Mouse (Mus musculus) lung, adult 18-20 months (tissue): ENCODE measurements around the gene Fbxo8.
A peak's percentile ranks its signal among the peaks of the same experiment; 100 is the strongest.

Experiments
- DNase-seq, 2 experiments: peaks; one replicate each; pipeline ENCODE4 v3.0.0; 2022; ENCODE audit warnings: mixed read lengths in 2 of 2

Gene Fbxo8

DNA sequence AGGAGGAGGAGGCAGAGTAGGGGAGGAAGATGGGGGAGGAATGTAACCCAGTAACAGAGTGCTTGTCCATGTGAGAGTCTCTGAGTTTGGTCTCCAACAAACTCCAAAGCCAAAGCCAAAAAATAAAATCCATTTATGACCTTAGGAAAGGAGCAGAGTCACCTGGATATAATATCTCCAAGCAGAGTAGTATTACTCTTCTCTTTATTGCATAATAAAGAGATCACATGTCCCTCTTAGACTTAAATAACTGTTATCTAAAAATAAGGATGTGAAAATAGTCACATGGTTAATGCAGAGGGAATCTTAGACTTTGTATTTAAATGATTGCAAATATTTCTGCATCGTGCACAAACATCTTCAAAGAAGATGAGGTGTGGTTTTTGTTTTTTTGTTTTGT is 63.3 kb downstream of the Fbxo8 start:
- DNase-seq: no peak

DNA sequence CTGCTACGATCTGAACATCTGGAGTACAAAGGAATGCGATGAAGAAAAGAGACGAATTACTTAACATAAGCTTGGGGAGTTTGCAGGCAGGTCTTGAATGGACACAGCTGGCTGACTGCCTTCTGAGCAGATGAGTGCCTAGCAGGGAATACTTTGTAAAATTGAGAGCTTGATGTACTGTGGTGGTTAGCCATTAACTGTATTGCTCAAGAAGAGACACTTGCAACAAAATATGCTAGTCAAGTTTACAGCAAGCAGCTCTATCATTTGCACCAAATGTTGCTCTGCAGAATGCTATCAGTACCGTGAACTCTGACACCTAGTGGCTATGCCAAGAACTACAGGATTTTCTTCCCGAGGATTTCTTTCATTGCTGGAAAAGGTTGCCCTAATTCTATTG is 64.1 kb downstream of the Fbxo8 start:
- peak; percentile 11 to 48 for DNase-seq

DNA sequence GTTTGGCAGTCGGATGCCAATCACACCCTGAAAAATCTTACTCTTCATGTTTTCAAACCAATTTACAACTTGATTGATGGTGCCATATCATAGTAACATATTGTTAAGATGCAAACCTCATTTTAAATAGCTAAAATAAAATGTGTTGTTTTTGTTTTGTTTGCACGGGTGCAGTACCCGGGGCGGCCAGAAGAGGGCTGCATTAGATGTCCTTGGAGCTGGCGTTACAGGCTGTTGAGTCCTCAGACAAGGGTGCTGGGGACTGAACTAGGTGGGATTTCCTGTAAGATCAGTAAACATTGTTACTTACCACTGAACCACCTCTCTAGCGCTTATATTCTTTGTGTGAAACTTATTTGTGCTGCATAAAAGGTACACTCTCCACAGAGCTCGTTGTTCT is 65.4 kb downstream of the Fbxo8 start:
- peak in 1 of 2 experiments; percentile 13 for DNase-seq

DNA sequence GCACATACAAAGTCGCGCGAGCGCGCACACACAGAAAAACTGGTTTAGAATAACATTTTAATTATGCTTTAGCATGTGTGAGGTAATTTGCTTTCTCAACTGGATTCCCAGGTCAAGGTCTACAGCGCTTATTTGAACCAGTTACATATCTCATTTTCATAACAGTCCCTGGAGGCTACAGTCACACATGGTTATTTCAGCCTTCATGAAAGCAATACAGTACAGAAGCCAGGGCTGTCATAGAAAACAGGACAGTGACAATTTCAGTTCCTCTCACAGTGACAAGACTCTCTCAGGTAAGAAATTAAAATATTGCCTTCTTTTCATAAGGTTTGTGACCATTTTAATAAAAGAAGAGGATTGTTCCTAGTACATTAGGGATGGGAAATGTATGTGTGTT is 66.4 kb downstream of the Fbxo8 start:
- DNase-seq: no peak

DNA sequence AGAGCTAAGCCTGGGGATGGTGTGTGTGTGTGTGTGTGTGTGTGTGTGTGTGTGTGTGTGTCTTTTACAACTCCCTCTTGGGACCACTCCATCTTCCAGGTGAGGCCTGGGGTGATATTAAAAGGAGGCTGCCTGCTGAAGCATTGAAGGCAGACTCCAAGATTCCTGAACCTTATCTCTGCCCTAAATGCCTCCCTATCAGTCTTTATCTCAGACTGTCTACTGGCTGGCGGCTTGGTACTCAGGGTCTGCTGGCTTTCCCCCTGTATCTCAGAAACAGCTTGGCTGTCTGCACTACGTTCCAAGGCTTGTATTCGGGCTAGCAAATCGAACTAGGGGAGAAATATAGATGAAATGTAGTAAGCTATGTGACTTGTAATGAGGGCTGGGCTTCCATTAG is 68.2 kb downstream of the Fbxo8 start:
- DNase-seq: no peak

DNA sequence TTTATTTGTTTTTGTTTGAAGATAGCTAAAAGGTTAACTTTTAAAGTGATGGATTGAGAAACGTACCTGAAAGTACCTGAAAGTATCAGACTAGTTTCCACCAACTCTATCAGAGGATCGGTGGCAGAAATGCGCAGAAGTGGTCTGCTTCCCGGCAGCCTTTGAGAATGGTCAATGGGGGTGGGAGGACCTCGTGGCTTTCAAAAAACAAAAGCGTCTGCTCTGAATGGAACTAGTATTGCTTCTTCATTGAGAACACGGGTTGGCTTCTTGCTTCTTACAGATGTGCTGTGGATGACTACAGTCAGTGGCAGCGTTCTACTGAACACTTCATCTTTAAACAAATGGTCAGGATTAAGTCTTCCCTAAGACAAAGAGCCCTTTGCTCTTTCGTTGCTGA is 68.7 kb downstream of the Fbxo8 start:
- DNase-seq: no peak

DNA sequence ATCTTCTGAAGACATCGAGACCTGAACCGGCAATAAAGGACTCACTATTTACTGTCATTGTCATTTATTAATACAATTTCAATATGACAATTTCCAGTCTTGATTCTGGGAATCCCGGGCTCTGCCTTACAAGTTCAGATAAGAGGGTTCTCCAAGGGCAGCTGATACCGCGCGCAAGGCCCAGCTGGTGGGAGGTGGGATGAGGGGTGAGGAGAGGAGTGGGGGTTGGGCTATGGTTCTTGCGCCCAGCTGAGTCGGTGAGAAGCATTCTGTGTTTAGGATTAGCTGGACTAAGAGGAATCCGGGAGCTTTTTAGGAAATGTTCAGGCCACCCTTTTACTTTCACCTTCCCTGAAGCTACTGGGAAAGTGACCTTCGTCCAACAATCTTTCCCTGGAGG is 69.8 kb downstream of the Fbxo8 start:
- DNase-seq: no peak

DNA sequence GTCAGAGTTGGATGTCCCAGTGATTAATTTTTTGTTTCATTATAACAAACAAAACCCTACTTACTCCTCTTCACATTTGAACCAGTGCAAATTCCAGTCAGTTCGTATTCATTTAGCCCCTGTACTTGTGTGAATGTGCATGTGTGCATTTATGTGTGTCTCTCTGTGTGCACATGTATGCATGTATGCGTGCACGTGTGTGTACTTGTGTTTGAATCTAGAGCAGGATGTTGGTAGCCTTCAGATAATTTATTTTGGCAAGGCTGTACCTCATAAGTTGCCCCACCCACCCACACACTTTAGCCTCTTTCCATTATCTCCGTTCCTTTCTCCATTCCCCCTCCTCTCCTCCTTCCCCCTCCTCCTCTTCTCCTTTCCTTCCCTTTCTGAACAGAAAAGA is 70.2 kb downstream of the Fbxo8 start:
- DNase-seq: no peak

DNA sequence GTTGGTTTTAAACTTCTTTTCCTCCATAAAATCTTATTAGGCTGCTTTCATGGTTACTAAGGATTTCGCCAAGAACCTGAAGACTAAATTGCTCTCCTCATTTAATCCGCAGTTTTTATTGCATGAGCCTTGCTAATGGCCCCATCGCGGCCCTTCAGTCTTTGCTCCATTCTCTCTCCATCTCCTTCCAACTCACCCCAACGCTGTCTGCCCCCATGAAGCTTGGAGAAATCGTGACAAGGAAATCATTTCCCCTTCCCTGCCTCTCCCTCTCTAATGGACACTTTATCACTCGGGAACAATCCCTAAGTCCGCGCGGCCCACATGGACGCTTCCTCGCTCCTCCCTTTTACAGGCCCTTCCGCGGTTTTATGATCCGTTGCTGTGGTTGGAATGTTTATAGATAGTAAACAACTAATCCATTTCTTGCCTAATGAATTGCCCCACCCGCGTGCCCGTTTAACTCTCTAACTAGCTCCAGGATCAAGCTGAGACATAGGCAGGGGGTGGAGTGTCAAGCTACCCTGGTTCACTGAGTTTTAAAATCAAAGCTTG is 71.7 kb downstream of the Fbxo8 start:
- no peak for DNase-seq

DNA sequence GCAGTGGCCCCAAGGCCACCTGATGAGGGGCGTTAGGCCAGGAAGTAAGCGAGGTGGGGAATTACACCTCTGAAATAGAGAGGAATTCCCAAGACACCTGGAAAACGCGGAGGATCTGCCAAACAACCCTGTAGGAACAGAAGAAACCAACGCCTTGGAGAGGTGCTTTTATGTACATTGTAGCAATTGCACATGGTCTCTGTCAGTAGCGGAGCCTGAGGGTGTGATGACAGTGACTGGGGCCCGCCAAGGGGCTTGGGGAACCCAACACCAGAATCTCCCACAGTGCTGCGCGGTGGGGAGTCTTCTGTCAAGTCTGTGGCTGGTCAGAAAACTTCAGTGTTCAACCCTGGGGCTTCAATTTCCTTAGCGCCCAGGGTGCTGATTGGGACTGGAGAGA is 72.5 kb downstream of the Fbxo8 start:
- no peak for DNase-seq

DNA sequence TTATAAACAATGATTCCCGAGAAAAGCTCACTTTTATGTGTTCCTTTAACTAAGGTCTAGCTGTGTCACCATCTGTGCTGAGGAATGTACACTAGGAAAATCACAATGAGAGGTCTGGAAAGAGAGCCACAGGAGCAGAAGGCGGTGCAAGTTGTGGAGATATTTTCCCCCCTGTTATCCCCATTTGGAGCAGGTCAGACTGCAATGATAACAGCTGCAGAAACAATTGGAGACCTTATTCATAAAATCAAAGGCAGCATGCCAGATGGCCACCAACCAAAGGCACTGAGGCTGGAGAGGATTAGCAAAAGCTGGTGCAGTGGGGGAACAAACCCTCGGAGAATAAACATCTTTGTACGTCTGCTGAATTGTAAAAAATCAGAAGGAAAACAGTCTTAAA is 78.3 kb downstream of the Fbxo8 start:
- DNase-seq: no peak

DNA sequence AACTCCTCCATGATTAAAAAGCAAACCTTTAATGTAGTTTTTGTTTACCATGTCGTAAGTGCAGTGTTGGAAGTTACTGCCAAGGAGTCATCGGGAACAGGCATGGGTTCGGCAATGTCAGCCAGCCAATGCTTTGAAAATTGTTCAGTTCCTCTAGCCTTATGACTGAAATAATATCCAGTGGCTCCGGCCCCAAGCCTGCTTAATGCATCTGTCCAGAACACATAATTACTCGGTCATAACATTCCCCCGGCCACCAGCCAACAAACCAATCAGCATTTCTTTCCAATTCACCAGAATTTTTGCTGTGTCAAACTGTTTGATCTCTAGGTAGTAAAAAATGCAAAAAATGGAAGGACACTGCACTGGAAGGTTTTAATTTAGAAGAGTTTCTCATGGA is 88.4 kb downstream of the Fbxo8 start:
- DNase-seq: no peak
